Mouse (Mus musculus): Measurements from ENCODE around the gene Pcyt2. TPM values are rescaled to one million over a fixed set of nuclear protein-coding genes. Genes with fewer than 3 reads are reported as not detected.

Pcyt2 gene
- polyA plus RNA-seq, 1 experiment: 1,029 TPM

GRCm38 (mm10) chr11:120571754-120572416, 45.9 kb downstream of the Pcyt2 start:
- peaks cover 14% of the 10 kb centered on the region; the same call in 1 of the 2 replicates for H3K4me1 ChIP-seq (ENCODE audit: control insufficient read depth, insufficient read depth, insufficient read length, low read length)
- 2% methylated on average over 11 of the region's 11 CpGs for WGBS
- H3K27me3 ChIP-seq (ENCODE audit: control insufficient read depth, insufficient read depth, low read length): no peaks in the 10 kb centered on the region
- peaks cover 39% of the 10 kb centered on the region for H3K36me3 ChIP-seq (ENCODE audit: control insufficient read depth, insufficient read depth, low read length)
- peak overlapping the region; percentile 90 for H3K27ac ChIP-seq (ENCODE audit: insufficient read depth, low read depth, low read length)
- peak overlapping the region; percentile 70 for H3K4me3 ChIP-seq (ENCODE audit: low read depth, low read length)
- TF ChIP-seq CTCF (IDR thresholded peaks at IDR 0.05; ENCODE audit: extremely low read depth, insufficient read length, insufficient replicate concordance, low read depth, low read length) (no peak), POLR2A (IDR thresholded peaks at IDR 0.05; ENCODE audit: low read depth, low read length) (no peak)

GRCm38 (mm10) chr11:120571122-120571521, 46.6 kb downstream of the Pcyt2 start:
- Histone ChIP-seq H3K27ac (ENCODE audit: insufficient read depth, low read depth, low read length) (peak overlapping the region; percentile 72; the same call in 1 of the 2 replicates), H3K4me1 (ENCODE audit: control insufficient read depth, insufficient read depth, insufficient read length, low read length) (peaks cover 9% of the 10 kb centered on the region; the same call in 1 of the 2 replicates), H3K4me3 (ENCODE audit: low read depth, low read length) (peak overlapping the region; percentile 70), H3K27me3 (ENCODE audit: control insufficient read depth, insufficient read depth, low read length) (no peaks in the 10 kb centered on the region), H3K36me3 (ENCODE audit: control insufficient read depth, insufficient read depth, low read length) (peaks cover 46% of the 10 kb centered on the region)
- TF ChIP-seq POLR2A (IDR thresholded peaks at IDR 0.05; ENCODE audit: low read depth, low read length) (0 out of 2 replicates have a peak, but pooled peaks have one; percentile 22), CTCF (IDR thresholded peaks at IDR 0.05; ENCODE audit: extremely low read depth, insufficient read length, insufficient replicate concordance, low read depth, low read length) (no peak)
- 34% methylated on average over 3 of the region's 3 CpGs for WGBS

GRCm38 (mm10) chr11:120568324-120568723, 49.4 kb downstream of the Pcyt2 start:
- Histone ChIP-seq H3K27me3 (ENCODE audit: control insufficient read depth, insufficient read depth, low read length) (no peaks in the 10 kb centered on the region), H3K27ac (ENCODE audit: insufficient read depth, low read depth, low read length) (no peak overlapping the region), H3K36me3 (ENCODE audit: control insufficient read depth, insufficient read depth, low read length) (peaks cover 72% of the 10 kb centered on the region), H3K4me1 (ENCODE audit: control insufficient read depth, insufficient read depth, insufficient read length, low read length) (peaks cover 6% of the 10 kb centered on the region; the same call in 1 of the 2 replicates), H3K4me3 (ENCODE audit: low read depth, low read length) (no peak overlapping the region)
- WGBS: 85% methylated on average over 6 of the region's 6 CpGs
- TF ChIP-seq POLR2A (IDR thresholded peaks at IDR 0.05; ENCODE audit: low read depth, low read length) (no peak), CTCF (IDR thresholded peaks at IDR 0.05; ENCODE audit: extremely low read depth, insufficient read length, insufficient replicate concordance, low read depth, low read length) (no peak)

GRCm38 (mm10) chr11:120565114-120565513, 52.6 kb downstream of the Pcyt2 start:
- no peak overlapping the region for H3K4me3 ChIP-seq (ENCODE audit: low read depth, low read length)
- no peak overlapping the region for H3K27ac ChIP-seq (ENCODE audit: insufficient read depth, low read depth, low read length)
- WGBS: 75% methylated on average over 9 of the region's 9 CpGs
- H3K36me3 ChIP-seq (ENCODE audit: control insufficient read depth, insufficient read depth, low read length): peaks cover 89% of the 10 kb centered on the region
- H3K27me3 ChIP-seq (ENCODE audit: control insufficient read depth, insufficient read depth, low read length): no peaks in the 10 kb centered on the region
- no peak for TF ChIP-seq CTCF (IDR thresholded peaks at IDR 0.05; ENCODE audit: extremely low read depth, insufficient read length, insufficient replicate concordance, low read depth, low read length)
- no peak for TF ChIP-seq POLR2A (IDR thresholded peaks at IDR 0.05; ENCODE audit: low read depth, low read length)
- H3K4me1 ChIP-seq (ENCODE audit: control insufficient read depth, insufficient read depth, insufficient read length, low read length): peaks cover 5% of the 10 kb centered on the region; the same call in 1 of the 2 replicates

GRCm38 (mm10) chr11:120562949-120563348, 54.8 kb downstream of the Pcyt2 start:
- Histone ChIP-seq H3K36me3 (ENCODE audit: control insufficient read depth, insufficient read depth, low read length) (peaks cover 78% of the 10 kb centered on the region), H3K4me3 (ENCODE audit: low read depth, low read length) (no peak overlapping the region), H3K4me1 (ENCODE audit: control insufficient read depth, insufficient read depth, insufficient read length, low read length) (peaks cover 3% of the 10 kb centered on the region; the same call in 1 of the 2 replicates), H3K27ac (ENCODE audit: insufficient read depth, low read depth, low read length) (no peak overlapping the region), H3K27me3 (ENCODE audit: control insufficient read depth, insufficient read depth, low read length) (no peaks in the 10 kb centered on the region)
- no peak for TF ChIP-seq POLR2A (IDR thresholded peaks at IDR 0.05; ENCODE audit: low read depth, low read length)
- no peak for TF ChIP-seq CTCF (IDR thresholded peaks at IDR 0.05; ENCODE audit: extremely low read depth, insufficient read length, insufficient replicate concordance, low read depth, low read length)
- 94% methylated on average over 13 of the region's 13 CpGs for WGBS

GRCm38 (mm10) chr11:120560952-120561728, 56.6 kb downstream of the Pcyt2 start:
- H3K4me1 ChIP-seq (ENCODE audit: control insufficient read depth, insufficient read depth, insufficient read length, low read length): no peaks in the 10 kb centered on the region
- TF ChIP-seq POLR2A (IDR thresholded peaks at IDR 0.05; ENCODE audit: low read depth, low read length) (no peak), CTCF (IDR thresholded peaks at IDR 0.05; ENCODE audit: extremely low read depth, insufficient read length, insufficient replicate concordance, low read depth, low read length) (no peak)
- 88% methylated on average over 13 of the region's 13 CpGs for WGBS
- H3K36me3 ChIP-seq (ENCODE audit: control insufficient read depth, insufficient read depth, low read length): peaks cover 60% of the 10 kb centered on the region
- no peaks in the 10 kb centered on the region for H3K27me3 ChIP-seq (ENCODE audit: control insufficient read depth, insufficient read depth, low read length)
- H3K27ac ChIP-seq (ENCODE audit: insufficient read depth, low read depth, low read length): no peak overlapping the region
- H3K4me3 ChIP-seq (ENCODE audit: low read depth, low read length): no peak overlapping the region

Other genes starting within 250 kb of the Pcyt2 start
- 32.0 and 49.2 TPM in 2 replicates for gene Faap100, start 239.2 kb downstream of the Pcyt2 start, polyA plus RNA-seq (2012; rRNA removed)
- 29.0 and 54.8 TPM in 2 replicates for gene Nploc4, start 180.2 kb downstream of the Pcyt2 start, polyA plus RNA-seq (2012; rRNA removed)
- 0.15 and 0.60 TPM in 2 replicates for gene Tspan10, start 175.3 kb downstream of the Pcyt2 start, polyA plus RNA-seq (2012; rRNA removed)
- gene Pde6g, start 164.4 kb downstream of the Pcyt2 start, polyA plus RNA-seq (2012; rRNA removed): 0.43 TPM in 2 replicates
- gene Oxld1, start 159.9 kb downstream of the Pcyt2 start, polyA plus RNA-seq (2012; rRNA removed): 16.6 and 23.6 TPM in 2 replicates
- 3.6 and 4.4 TPM in 2 replicates for gene Ccdc137, start 159.8 kb downstream of the Pcyt2 start, polyA plus RNA-seq (2012; rRNA removed)
- gene Arl16, start 150.3 kb downstream of the Pcyt2 start, polyA plus RNA-seq (2012; rRNA removed): 14.3 and 15.4 TPM in 2 replicates
- 130 and 155 TPM in 2 replicates for gene Mrpl12, start 133.3 kb downstream of the Pcyt2 start, polyA plus RNA-seq (2012; rRNA removed)
- gene Slc25a10, start 126.1 kb downstream of the Pcyt2 start, polyA plus RNA-seq (2012; rRNA removed): 298 and 416 TPM in 2 replicates
- gene Gcgr, start 87.2 kb downstream of the Pcyt2 start, polyA plus RNA-seq (2012; rRNA removed): 1.4 and 2.6 TPM in 2 replicates
- gene Mcrip1, start 68.2 kb downstream of the Pcyt2 start, polyA plus RNA-seq (2012; rRNA removed): 24.0 and 30.3 TPM in 2 replicates
- gene Ppp1r27, start 66.8 kb downstream of the Pcyt2 start, polyA plus RNA-seq (2012; rRNA removed): 0.51 TPM in 1 of 2 replicates, not detected in the other
- gene P4hb, start 44.7 kb downstream of the Pcyt2 start, polyA plus RNA-seq (2012; rRNA removed): 442 and 705 TPM in 2 replicates
- gene Arhgdia, start 36.3 kb downstream of the Pcyt2 start, polyA plus RNA-seq (2012; rRNA removed): 489 and 1,022 TPM in 2 replicates
- gene Alyref, start 19.6 kb downstream of the Pcyt2 start, polyA plus RNA-seq (2012; rRNA removed): 12.0 and 24.0 TPM in 2 replicates
- 46.4 and 97.9 TPM in 2 replicates for gene Anapc11, start 19.5 kb downstream of the Pcyt2 start, polyA plus RNA-seq (2012; rRNA removed)
- gene Npb, start 9.5 kb downstream of the Pcyt2 start, polyA plus RNA-seq (2012; rRNA removed): 0.98 and 7.2 TPM in 2 replicates
- 99.1 and 147 TPM in 2 replicates for gene Sirt7, start 7.3 kb upstream of the Pcyt2 start, polyA plus RNA-seq (2012; rRNA removed)
- 24.8 and 33.6 TPM in 2 replicates for gene Mafg, start 15.7 kb upstream of the Pcyt2 start, polyA plus RNA-seq (2012; rRNA removed)
- gene Pycr1, start 25.8 kb upstream of the Pcyt2 start, polyA plus RNA-seq (2012; rRNA removed): 17.1 and 19.9 TPM in 2 replicates
- 0.39 and 1.0 TPM in 2 replicates for gene Myadml2, start 30.2 kb upstream of the Pcyt2 start, polyA plus RNA-seq (2012; rRNA removed)
- 0.67 and 0.99 TPM in 2 replicates for gene Notum, start 43.2 kb upstream of the Pcyt2 start, polyA plus RNA-seq (2012; rRNA removed)
- gene Aspscr1, start 55.0 kb upstream of the Pcyt2 start, polyA plus RNA-seq (2012; rRNA removed): 86.9 and 138 TPM in 2 replicates
- gene Cenpx, start 95.8 kb upstream of the Pcyt2 start, polyA plus RNA-seq (2012; rRNA removed): 38.4 and 46.2 TPM in 2 replicates
- 22.0 and 23.9 TPM in 2 replicates for gene Lrrc45, start 96.0 kb upstream of the Pcyt2 start, polyA plus RNA-seq (2012; rRNA removed)
- 4.1 and 5.1 TPM in 2 replicates for gene Rac3, start 103.5 kb upstream of the Pcyt2 start, polyA plus RNA-seq (2012; rRNA removed)
- 102 and 127 TPM in 2 replicates for gene Dcxr, start 109.3 kb upstream of the Pcyt2 start, polyA plus RNA-seq (2012; rRNA removed)
- gene Cbr2, start 114.2 kb upstream of the Pcyt2 start, polyA plus RNA-seq (2012; rRNA removed): 1.2 and 11.4 TPM in 2 replicates
- 1.4 and 58.5 TPM in 2 replicates for gene Hmga1b, start 144.9 kb upstream of the Pcyt2 start, polyA plus RNA-seq (2012; rRNA removed)
- gene Rfng, start 166.3 kb upstream of the Pcyt2 start, polyA plus RNA-seq (2012; rRNA removed): 41.0 and 90.5 TPM in 2 replicates
- 57.5 and 86.4 TPM in 2 replicates for gene Gps1, start 166.3 kb upstream of the Pcyt2 start, polyA plus RNA-seq (2012; rRNA removed)
- gene Dus1l, start 178.5 kb upstream of the Pcyt2 start, polyA plus RNA-seq (2012; rRNA removed): 24.1 and 29.0 TPM in 2 replicates
- 151 and 154 TPM in 2 replicates for gene Fasn, start 206.6 kb upstream of the Pcyt2 start, polyA plus RNA-seq (2012; rRNA removed)

All from small intestine, adult 2 months (tissue).